Mouse (Mus musculus) stomach, postnatal 0 days (tissue): ENCODE results near the gene Chrm3.

Experiments
- CTCF ChIP-seq: IDR thresholded peaks from 2 replicates; pipeline ENCODE4 v1.5.1; 2016; ENCODE audit warnings: antibody characterized with exemption, low read depth, mild to moderate bottlenecking, moderate library complexity
- EP300 ChIP-seq: optimal IDR thresholded peaks from 2 replicates; pipeline ENCODE3; 2016; ENCODE audit warnings: antibody characterized with exemption

- no peak for TF ChIP-seq CTCF
- no peak for TF ChIP-seq EP300
Measured at GRCm38 (mm10) chr13:10352141-10352540, 8.5 kb downstream of the Chrm3 start.
